Mouse (Mus musculus) MEL-GATA-1-ER (cell line): Measurements from ENCODE around the gene Calhm6.

Experiments
- DNase-seq: peaks from one replicate; pipeline ENCODE4 v3.0.0-alpha.2; 2012; ENCODE audit warnings: low read depth; ENCODE audit errors: extremely low read depth

Calhm6 gene

DNA sequence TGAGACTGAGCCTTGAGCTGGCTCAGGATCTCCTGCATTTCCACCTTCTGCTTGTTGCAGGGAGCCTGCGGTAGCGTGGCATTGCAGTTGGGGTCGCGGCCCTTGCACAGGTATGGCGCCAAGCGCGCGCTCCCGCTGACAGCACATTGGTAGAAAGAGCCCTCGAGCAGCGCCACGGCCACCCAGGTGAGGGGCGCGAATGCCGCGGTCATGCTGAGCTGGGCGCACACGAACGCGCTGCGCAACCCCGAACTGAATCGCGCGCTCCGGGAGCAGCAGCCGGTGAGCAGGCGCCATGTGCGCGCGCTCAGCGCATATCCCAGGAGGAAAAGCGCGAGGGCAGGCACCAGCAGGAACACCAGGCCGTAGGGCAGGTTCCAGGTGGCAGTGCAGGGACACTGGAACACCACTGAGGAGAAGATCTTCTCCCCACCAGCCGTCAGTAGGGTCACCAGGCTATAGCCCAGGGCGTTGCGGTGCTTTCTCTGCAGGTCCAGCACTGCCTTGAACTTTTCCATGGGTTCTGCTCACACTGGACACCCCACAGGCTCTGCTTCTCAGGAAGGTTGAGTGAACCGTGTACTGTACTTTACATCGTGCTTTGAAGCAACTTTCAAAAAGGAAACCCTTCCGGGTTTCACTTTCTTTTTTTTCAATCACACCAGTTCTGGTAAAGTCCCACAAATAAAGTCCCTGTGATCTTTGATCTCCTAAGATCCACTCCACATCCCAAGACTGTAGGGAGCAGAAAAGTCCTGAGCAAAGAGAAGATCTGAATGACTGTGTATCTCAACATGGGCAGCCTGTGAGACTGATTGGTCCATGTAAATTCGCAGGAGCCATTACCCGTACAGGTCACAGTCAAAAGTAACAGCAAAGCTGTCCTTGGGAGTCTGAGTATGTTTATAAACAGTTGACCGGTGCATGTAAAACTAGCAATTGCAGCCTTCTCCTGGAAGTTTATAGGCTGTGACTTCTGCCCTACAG, at the start of gene Calhm6:
TSS of gene Calhm6 (minus strand) at position 593 of the 987 bp plus-strand sequence.
- no peak for DNase-seq

DNA sequence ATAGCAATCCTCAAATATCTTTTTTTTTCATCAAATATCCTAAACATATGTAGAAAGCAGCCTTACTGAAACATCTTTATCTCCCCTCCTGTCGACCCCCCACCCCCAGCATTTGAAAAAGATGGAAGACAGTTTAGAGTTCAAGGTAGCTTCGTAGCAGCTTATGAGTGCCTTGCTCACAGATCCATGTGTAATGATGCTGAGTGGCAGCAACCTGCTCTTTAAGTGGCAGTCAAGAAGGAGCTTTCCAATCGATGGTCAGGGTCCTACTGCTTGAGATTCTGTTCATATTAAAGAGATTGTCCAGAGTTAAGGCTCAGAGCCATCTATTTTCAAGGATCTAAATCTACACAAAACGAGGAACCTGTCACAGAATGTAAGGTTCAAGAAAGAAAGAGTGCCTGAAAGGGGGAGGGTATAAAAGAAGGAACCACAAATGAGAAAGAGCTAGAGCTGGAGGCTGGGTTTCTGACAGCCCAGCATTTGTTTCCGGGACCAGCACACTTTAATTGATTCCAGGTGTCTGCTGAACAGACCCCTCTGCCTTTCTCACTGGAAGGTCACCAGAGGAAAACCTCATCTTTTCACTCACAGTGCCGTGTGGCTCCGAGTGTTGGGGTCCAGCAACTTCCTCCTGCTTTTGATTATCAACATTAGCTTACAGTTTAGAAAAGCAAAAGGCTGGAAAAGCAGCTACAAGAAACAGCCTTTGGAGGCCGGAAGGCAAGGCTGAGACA, 48.3 kb upstream of the Calhm6 start:
- DNase-seq = no peak

- DNase-seq = peak; percentile 10
Measured at GRCm38 (mm10) chr10:34172663-34173282, 45.0 kb upstream of the Calhm6 start.

GRCm38 (mm10) chr10:34171660-34172059, 43.9 kb upstream of the Calhm6 start:
- DNase-seq = no peak

GRCm38 (mm10) chr10:34171191-34171590, 43.4 kb upstream of the Calhm6 start:
- no peak for DNase-seq

DNA sequence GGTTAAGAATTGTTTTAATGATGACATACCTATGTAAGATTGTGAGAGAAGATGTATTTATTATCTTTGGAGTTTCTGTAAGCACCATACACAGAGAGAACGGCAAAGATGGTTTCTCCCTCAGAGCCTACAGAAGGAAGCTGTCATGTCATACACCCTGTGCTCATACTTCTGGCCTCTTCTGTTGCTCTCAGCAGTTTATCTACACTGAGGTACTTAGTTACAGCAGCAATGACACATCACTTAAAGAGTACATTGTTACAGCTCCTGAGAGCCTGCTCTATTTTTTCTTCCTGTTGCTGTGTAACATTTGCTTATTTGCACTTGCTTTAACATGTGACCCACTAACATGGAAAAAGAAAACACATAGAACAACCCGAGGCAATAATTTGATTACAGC, 39.2 kb upstream of the Calhm6 start:
- DNase-seq = no peak

- no peak for DNase-seq
Measured at GRCm38 (mm10) chr10:34155796-34156554, 28.2 kb upstream of the Calhm6 start.

GRCm38 (mm10) chr10:34151827-34152226, 24.0 kb upstream of the Calhm6 start:
- DNase-seq = no peak

DNA sequence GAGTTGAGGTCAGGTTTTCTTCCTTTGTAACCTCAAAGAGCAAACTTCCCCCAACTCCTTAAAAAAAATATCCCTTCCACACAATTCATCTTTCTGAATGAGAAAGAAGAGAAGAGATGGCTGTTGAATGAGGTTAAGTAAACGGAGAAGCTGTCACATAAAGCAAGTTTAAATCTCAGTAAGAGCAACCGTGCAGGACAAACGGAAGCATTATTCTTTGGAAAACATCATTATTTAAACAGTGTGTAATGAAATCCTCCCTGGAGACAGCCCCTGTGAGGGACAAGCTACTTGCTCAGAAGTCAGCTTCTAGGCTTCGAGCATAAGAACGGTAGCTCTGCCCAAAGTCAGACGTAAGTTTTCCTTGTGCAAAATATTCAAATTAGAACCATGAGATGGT, 22.7 kb upstream of the Calhm6 start:
- DNase-seq = no peak

DNA sequence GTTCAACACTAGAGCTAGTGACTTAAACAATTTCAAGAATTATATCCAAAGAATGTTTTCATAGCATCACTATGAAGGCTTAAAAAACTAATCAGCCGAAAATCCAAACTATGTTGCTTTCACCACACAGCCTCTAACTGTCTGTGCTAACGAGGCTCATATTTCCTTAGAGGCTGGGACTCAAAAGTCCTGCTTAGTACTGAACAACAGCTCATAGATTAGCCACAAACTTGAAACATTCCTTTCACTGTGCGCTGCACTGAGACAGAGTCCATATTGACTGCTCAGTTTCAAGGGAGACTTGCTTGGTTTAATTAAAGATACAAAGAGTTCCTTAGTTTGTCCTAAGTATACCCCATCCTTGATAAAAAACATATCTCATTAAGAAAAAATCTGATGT, 22.0 kb upstream of the Calhm6 start:
- DNase-seq = no peak

GRCm38 (mm10) chr10:34141693-34142092, 13.9 kb upstream of the Calhm6 start:
- DNase-seq = no peak

GRCm38 (mm10) chr10:34139768-34140167, 12.0 kb upstream of the Calhm6 start:
- no peak for DNase-seq

- DNase-seq = no peak
Measured at GRCm38 (mm10) chr10:34138027-34138426, 10.2 kb upstream of the Calhm6 start.

DNA sequence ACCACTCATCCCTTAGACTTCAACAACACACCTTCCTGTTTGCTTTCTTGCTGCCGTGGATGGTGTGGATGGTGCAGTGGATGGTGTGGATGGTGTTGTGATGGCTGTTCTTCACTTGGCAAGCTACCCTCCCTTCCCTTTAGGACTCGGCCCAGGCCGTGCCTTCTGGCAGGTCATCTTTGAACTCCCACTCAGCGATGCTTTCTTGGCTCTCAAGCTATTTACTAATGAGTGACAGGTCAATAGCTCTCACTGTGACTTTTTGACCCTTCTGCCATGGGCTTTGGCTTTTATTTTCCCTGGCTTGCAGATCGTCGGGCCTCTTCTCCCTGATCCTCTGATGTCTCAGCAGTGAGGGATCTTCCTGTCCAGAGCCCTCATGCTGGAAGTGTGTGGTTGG, 8.6 kb upstream of the Calhm6 start:
- no peak for DNase-seq

DNA sequence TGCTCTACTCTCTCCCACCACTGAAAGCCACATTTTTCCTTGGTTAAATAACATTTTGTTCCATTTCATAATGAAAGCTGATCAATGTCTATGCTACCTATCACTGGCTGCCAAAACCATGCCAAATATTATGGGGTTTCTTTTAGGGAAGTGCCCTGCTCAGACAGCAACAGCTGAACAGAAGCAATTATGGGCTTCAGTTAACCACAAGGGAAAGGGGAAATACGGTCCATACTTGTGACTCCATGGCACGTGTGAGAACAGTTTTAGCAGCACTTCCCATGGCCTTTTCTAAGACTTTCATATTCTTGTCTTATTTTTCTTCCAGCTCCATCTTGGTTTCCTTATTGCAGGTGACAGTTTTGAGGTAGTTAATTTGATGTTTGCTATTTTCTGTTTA, 3.6 kb upstream of the Calhm6 start:
- DNase-seq = peak; percentile 47

- no peak for DNase-seq
Measured at GRCm38 (mm10) chr10:34128391-34128790, 607 bp upstream of the Calhm6 start.

DNA sequence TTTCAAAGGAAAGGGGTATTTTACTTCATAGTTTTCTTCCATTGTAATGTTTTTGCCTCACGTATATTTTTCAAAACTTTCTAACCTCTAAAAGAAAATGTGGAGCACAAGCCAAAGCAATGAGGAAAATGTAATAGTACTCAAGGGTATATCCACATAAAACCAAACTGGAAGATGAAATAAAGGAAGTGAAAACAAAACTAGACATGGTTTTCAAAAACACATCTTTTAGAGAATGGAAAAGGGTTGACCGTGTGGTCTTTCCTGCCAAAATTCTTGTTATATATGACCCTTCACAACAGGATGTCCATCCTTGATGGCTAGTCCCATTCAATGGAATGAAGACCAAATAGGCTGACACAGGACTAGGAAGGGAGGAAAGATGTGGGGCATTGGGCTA, 9.4 kb downstream of the Calhm6 start:
- DNase-seq = no peak

- DNase-seq = no peak
Measured at GRCm38 (mm10) chr10:34117770-34118169, 10.0 kb downstream of the Calhm6 start.

GRCm38 (mm10) chr10:34117131-34117530, 10.7 kb downstream of the Calhm6 start:
- DNase-seq = no peak

GRCm38 (mm10) chr10:34111964-34112738, 15.6 kb downstream of the Calhm6 start:
- no peak for DNase-seq
